Mouse (Mus musculus): Measurements from ENCODE around the gene Rnls. TPM values are rescaled to one million over a fixed set of nuclear protein-coding genes. Genes with fewer than 3 reads are reported as not detected.
A peak's percentile ranks its signal among the peaks of the same experiment; 100 is the strongest.

Rnls gene
- total and polyA plus RNA-seq, 3 experiments, result 1.7 to 3.7 (median 2.8) TPM

DNA sequence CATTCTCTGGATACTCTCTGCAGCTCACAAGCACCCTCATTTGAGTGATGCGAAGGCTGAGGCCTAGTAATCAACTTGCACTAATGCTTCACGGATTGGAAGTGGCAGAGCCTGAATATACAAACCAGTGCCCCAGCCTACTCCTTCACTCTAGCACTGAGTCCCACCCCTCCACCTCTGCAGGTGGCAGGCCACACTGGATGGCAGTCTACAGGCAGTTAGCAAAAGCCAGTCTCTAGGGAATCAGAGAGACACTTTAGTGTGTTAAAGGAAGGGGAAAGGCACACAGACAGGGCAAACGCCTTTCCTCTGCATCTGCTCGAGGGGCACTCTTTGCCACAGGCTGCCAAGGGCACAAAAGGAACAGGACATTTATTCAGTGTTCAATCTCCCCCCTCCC lies 304.1 kb downstream of the Rnls start:
- DNase-seq (ENCODE audit: extremely low read depth), result peak; percentile 55
- H3K27me3 ChIP-seq (replicated peaks), result no peaks in the 10 kb centered on the region
- no peaks in the 10 kb centered on the region for H3K9me3 ChIP-seq (replicated peaks; ENCODE audit: low read length)
- no peak for TF ChIP-seq NRF1 (IDR thresholded peaks at IDR 0.05; ENCODE audit: low read depth, low read length)
- TF ChIP-seq ZNF384 (IDR thresholded peaks at IDR 0.05; ENCODE audit: low read depth, low read length), result no peak
- TF ChIP-seq E2F4 (IDR thresholded peaks at IDR 0.05; ENCODE audit: insufficient replicate concordance, low read depth, low read length), result no peak
- 0 out of 2 replicates have a peak, but pooled peaks have one; percentile 29 for TF ChIP-seq MAZ (IDR thresholded peaks at IDR 0.05; ENCODE audit: low read depth, low read length)
- no peak for TF ChIP-seq ZMIZ1 (IDR thresholded peaks at IDR 0.05; ENCODE audit: low read depth, low read length)
- no peak for TF ChIP-seq JUN (IDR thresholded peaks at IDR 0.05; ENCODE audit: insufficient read depth, low read depth, low read length)
- 0 out of 2 replicates have a peak, but pooled peaks have one; percentile 14 for TF ChIP-seq MEF2A (IDR thresholded peaks at IDR 0.05; ENCODE audit: borderline replicate concordance, low read depth, low read length)
- TF ChIP-seq ELF1 (IDR thresholded peaks at IDR 0.05; ENCODE audit: low read depth, low read length), result no peak
- 0 out of 2 replicates have a peak, but pooled peaks have one; percentile 13 for TF ChIP-seq TCF12 (IDR thresholded peaks at IDR 0.05; ENCODE audit: low read depth, low read length)
- 0 out of 2 replicates have a peak, but pooled peaks have one; percentile 18 for TF ChIP-seq EP300 (IDR thresholded peaks at IDR 0.05; ENCODE audit: low read length)
- no peak for TF ChIP-seq HCFC1 (IDR thresholded peaks at IDR 0.05; ENCODE audit: low read depth, low read length)
- no peak overlapping the region for H3K4me3 ChIP-seq (replicated peaks in 1 of 3; ENCODE audit: low read depth in 2 of 3, low read length in 2 of 3, poor library complexity in 1 of 3)
- dilution Hi-C loops (cut with MboI; ENCODE audit: extremely low pct_ligation_motif_present, extremely low pct_unique_long_range_greater_than_20kb, low sequenced_read_pairs) (no loop called here), in situ Hi-C loops (cut with MboI; ENCODE audit: low pct_ligation_motif_present, low pct_unique_long_range_greater_than_20kb, low sequenced_read_pairs) (no loop called here)
- no peak overlapping the region for H3K27ac ChIP-seq (ENCODE audit: insufficient read depth, low read depth)
- peaks cover 12 to 24% of the 10 kb centered on the region in 2 experiments for H3K4me1 ChIP-seq (ENCODE audit: control insufficient read depth in 1 of 2, insufficient read depth in 2 of 2)
- no peaks in the 10 kb centered on the region for H3K79me2 ChIP-seq (replicated peaks; ENCODE audit: control insufficient read depth, extremely low read depth, insufficient read depth, poor library complexity, severe bottlenecking)
- H3K36me3 ChIP-seq (replicated peaks in 1 of 2; ENCODE audit: control insufficient read depth in 1 of 2, insufficient read depth in 1 of 2, low read length in 1 of 2), result no peaks in the 10 kb centered on the region
- 0 out of 2 replicates have a peak overlapping the region, but pooled peaks have one; percentile 7 for H3K4me2 ChIP-seq (ENCODE audit: insufficient read depth, low read depth, poor library complexity, severe bottlenecking)
- no peak overlapping the region for H3K9ac ChIP-seq (ENCODE audit: insufficient read depth, low read depth)

Other genes with a start within 250 kb of the Rnls start
- not detected in 2 replicates for gene Lipo4, start 125.5 kb upstream of the Rnls start, total RNA-seq (2012; rRNA removed)
- gene Lipo4, start 125.5 kb upstream of the Rnls start, total RNA-seq (2014; rRNA removed), result not detected in 2 replicates
- not detected in 2 replicates for gene Lipo4, start 125.5 kb upstream of the Rnls start, polyA plus RNA-seq (2012; ENCODE audit: insufficient read length, low read depth)
- not detected in 2 replicates for gene Gm8978, start 233.0 kb upstream of the Rnls start, total RNA-seq (2012; rRNA removed)
- not detected in 2 replicates for gene Gm8978, start 233.0 kb upstream of the Rnls start, total RNA-seq (2014; rRNA removed)
- gene Gm8978, start 233.0 kb upstream of the Rnls start, polyA plus RNA-seq (2012; ENCODE audit: insufficient read length, low read depth), result not detected in 2 replicates

Measured in CH12.LX (cell line).